Mouse (Mus musculus): ENCODE measurements around the gene H3f3b. TPM values are rescaled to one million over a fixed set of nuclear protein-coding genes. Genes with fewer than 3 reads are reported as not detected.

H3f3b gene
- polyA plus RNA-seq, 1 experiment: 161 TPM

DNA sequence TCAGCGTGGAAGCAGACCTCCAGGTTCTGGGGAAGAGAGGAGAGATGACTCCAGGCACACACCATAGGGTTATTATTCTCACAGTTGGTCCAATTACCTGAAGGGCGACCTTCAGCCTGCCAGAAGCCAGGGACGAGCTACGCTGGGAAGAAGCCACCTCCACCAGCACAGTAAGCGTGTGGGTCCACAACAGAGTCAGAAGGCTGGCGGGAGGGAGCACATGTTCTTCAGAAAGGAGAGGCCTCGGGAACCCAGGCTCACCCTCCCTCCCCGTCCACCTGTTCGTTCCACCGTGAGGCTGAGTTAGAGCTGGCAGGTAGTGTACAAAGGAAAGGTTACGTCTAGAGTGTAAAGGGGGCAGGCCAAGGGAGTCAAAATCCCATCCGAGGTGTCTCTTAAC is 37.6 kb upstream of the H3f3b start:
- H3K4me1 ChIP-seq (ENCODE audit: control insufficient read depth, insufficient read depth, insufficient read length): no peaks in the 10 kb centered on the region
- peaks cover 44% of the 10 kb centered on the region for H3K36me3 ChIP-seq (ENCODE audit: control insufficient read depth, insufficient read depth, low read length)
- H3K27ac ChIP-seq (ENCODE audit: insufficient read depth, low read length): no peak overlapping the region
- no peak overlapping the region for H3K4me3 ChIP-seq (ENCODE audit: extremely low read depth, insufficient read depth, insufficient read length)
- 93% methylated on average over 12 of the region's 12 CpGs for WGBS
- no peaks in the 10 kb centered on the region for H3K27me3 ChIP-seq (ENCODE audit: control insufficient read depth, insufficient read depth, low read length)
- no peak for DNase-seq (ENCODE audit: low read depth in 1 of 2, low spot score in 2 of 2)
- no peak for TF ChIP-seq POLR2A (IDR thresholded peaks at IDR 0.05; ENCODE audit: low read depth, low read length)
- no peak for TF ChIP-seq CTCF (IDR thresholded peaks at IDR 0.05; ENCODE audit: extremely low read depth, insufficient read depth, insufficient read length, insufficient replicate concordance)

DNA sequence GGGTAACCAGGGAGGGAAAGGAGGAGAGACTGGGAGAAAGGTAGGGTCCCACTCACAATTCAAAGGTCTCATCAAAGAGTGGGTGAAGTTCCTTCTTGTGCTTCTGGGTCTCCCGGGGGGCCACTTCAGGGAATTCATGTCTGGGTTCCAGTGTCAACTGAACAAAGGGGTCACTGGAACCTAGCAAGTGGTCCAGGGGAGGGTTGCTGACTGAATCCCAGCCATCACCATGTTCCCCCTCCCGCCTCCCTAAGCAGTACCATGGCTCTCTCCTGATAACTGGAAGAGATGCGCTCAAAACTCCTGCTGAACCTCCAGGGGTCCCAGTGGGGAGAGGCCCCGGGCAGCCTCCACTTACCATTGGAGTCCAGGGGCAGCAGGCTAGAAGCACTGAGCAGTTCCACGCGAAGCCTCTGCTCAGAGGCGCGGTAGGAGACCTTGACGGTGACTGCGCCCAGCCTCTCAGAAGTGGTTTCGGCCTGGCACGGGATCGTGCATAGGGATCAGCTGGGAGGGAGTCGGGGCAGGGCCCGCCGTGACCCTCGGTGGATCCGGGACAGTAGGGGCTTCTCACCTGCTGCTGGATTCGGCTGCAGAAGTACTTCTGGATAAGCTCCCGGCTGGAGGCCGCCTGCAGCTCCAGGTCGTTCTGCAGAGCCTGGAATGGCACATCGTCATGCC is 36.6 kb upstream of the H3f3b start:
- H3K27me3 ChIP-seq (ENCODE audit: control insufficient read depth, insufficient read depth, low read length): no peaks in the 10 kb centered on the region
- no peak overlapping the region for H3K27ac ChIP-seq (ENCODE audit: insufficient read depth, low read length)
- 93% methylated on average over 23 of the region's 23 CpGs for WGBS
- no peak for DNase-seq (ENCODE audit: low read depth in 1 of 2, low spot score in 2 of 2)
- no peaks in the 10 kb centered on the region for H3K4me1 ChIP-seq (ENCODE audit: control insufficient read depth, insufficient read depth, insufficient read length)
- TF ChIP-seq CTCF (IDR thresholded peaks at IDR 0.05; ENCODE audit: extremely low read depth, insufficient read depth, insufficient read length, insufficient replicate concordance) (no peak), POLR2A (IDR thresholded peaks at IDR 0.05; ENCODE audit: low read depth, low read length) (no peak)
- peaks cover 44% of the 10 kb centered on the region for H3K36me3 ChIP-seq (ENCODE audit: control insufficient read depth, insufficient read depth, low read length)
- H3K4me3 ChIP-seq (ENCODE audit: extremely low read depth, insufficient read depth, insufficient read length): no peak overlapping the region

- WGBS: 80% methylated on average over 13 of the region's 13 CpGs
- peaks cover 46% of the 10 kb centered on the region for H3K36me3 ChIP-seq (ENCODE audit: control insufficient read depth, insufficient read depth, low read length)
- H3K27ac ChIP-seq (ENCODE audit: insufficient read depth, low read length): no peak overlapping the region
- TF ChIP-seq CTCF (IDR thresholded peaks at IDR 0.05; ENCODE audit: extremely low read depth, insufficient read depth, insufficient read length, insufficient replicate concordance) (no peak), POLR2A (IDR thresholded peaks at IDR 0.05; ENCODE audit: low read depth, low read length) (no peak)
- DNase-seq (ENCODE audit: low read depth in 1 of 2, low spot score in 2 of 2): no peak
- no peaks in the 10 kb centered on the region for H3K4me1 ChIP-seq (ENCODE audit: control insufficient read depth, insufficient read depth, insufficient read length)
- H3K27me3 ChIP-seq (ENCODE audit: control insufficient read depth, insufficient read depth, low read length): no peaks in the 10 kb centered on the region
- H3K4me3 ChIP-seq (ENCODE audit: extremely low read depth, insufficient read depth, insufficient read length): no peak overlapping the region
Measured at GRCm38 (mm10) chr11:116063562-116063961, 35.8 kb upstream of the H3f3b start.

DNA sequence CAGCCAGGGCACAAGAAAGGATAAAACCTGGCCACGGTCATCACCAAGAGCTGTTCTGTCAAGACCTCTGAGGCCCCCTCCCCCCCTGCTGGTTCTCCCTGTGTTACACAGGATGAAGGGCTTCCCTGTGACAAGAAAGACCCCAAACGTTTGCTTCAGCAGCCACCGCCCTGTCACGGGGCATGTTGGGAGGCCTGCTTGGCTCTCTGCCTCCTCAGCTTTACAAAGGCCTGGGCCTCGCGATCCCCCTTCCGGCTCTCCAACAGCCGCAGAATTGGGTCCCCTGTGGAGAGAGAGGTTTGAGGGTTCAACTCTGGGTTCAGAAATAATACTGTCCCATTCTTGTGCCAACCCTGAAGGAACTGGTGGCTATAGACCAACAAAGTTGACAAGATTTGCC is 34.8 kb upstream of the H3f3b start:
- H3K27ac ChIP-seq (ENCODE audit: insufficient read depth, low read length): no peak overlapping the region
- no peaks in the 10 kb centered on the region for H3K27me3 ChIP-seq (ENCODE audit: control insufficient read depth, insufficient read depth, low read length)
- peaks cover 46% of the 10 kb centered on the region for H3K36me3 ChIP-seq (ENCODE audit: control insufficient read depth, insufficient read depth, low read length)
- H3K4me1 ChIP-seq (ENCODE audit: control insufficient read depth, insufficient read depth, insufficient read length): no peaks in the 10 kb centered on the region
- WGBS: 82% methylated on average over 8 of the region's 8 CpGs
- no peak for DNase-seq (ENCODE audit: low read depth in 1 of 2, low spot score in 2 of 2)
- no peak overlapping the region for H3K4me3 ChIP-seq (ENCODE audit: extremely low read depth, insufficient read depth, insufficient read length)
- TF ChIP-seq POLR2A (IDR thresholded peaks at IDR 0.05; ENCODE audit: low read depth, low read length) (no peak), CTCF (IDR thresholded peaks at IDR 0.05; ENCODE audit: extremely low read depth, insufficient read depth, insufficient read length, insufficient replicate concordance) (no peak)

GRCm38 (mm10) chr11:116061641-116062415 is 34.1 kb upstream of the H3f3b start:
- H3K27me3 ChIP-seq (ENCODE audit: control insufficient read depth, insufficient read depth, low read length): no peaks in the 10 kb centered on the region
- no peak overlapping the region for H3K27ac ChIP-seq (ENCODE audit: insufficient read depth, low read length)
- peaks cover 51% of the 10 kb centered on the region for H3K36me3 ChIP-seq (ENCODE audit: control insufficient read depth, insufficient read depth, low read length)
- H3K4me3 ChIP-seq (ENCODE audit: extremely low read depth, insufficient read depth, insufficient read length): no peak overlapping the region
- DNase-seq (ENCODE audit: low read depth in 1 of 2, low spot score in 2 of 2): no peak
- H3K4me1 ChIP-seq (ENCODE audit: control insufficient read depth, insufficient read depth, insufficient read length): no peaks in the 10 kb centered on the region
- WGBS: 92% methylated on average over 13 of the region's 13 CpGs
- TF ChIP-seq POLR2A (IDR thresholded peaks at IDR 0.05; ENCODE audit: low read depth, low read length): no peak

DNA sequence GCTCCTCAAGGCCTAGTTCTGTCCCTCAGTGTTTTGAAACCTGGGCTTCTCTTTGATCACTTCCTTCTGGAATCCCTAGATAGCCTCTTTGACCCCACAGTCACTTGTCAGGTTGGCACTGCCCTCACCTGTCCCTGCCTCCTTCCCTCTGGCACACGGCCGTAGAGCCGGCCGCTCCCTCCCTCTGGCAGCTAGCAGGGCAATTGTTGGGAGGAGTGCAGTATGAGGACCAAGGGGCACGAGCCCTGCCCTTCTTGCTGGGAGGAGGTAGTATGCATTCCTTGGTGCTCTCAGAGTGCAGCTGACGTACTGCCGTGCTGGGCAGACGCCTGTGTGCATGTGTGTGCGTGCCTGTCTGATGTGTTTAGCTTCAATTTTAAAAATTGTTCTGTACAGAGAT is 32.8 kb upstream of the H3f3b start:
- no peak overlapping the region for H3K27ac ChIP-seq (ENCODE audit: insufficient read depth, low read length)
- no peaks in the 10 kb centered on the region for H3K4me1 ChIP-seq (ENCODE audit: control insufficient read depth, insufficient read depth, insufficient read length)
- 94% methylated on average over 9 of the region's 9 CpGs for WGBS
- H3K4me3 ChIP-seq (ENCODE audit: extremely low read depth, insufficient read depth, insufficient read length): no peak overlapping the region
- H3K27me3 ChIP-seq (ENCODE audit: control insufficient read depth, insufficient read depth, low read length): no peaks in the 10 kb centered on the region
- TF ChIP-seq POLR2A (IDR thresholded peaks at IDR 0.05; ENCODE audit: low read depth, low read length): no peak
- no peak for TF ChIP-seq CTCF (IDR thresholded peaks at IDR 0.05; ENCODE audit: extremely low read depth, insufficient read depth, insufficient read length, insufficient replicate concordance)
- no peak for DNase-seq (ENCODE audit: low read depth in 1 of 2, low spot score in 2 of 2)
- H3K36me3 ChIP-seq (ENCODE audit: control insufficient read depth, insufficient read depth, low read length): peaks cover 59% of the 10 kb centered on the region

DNA sequence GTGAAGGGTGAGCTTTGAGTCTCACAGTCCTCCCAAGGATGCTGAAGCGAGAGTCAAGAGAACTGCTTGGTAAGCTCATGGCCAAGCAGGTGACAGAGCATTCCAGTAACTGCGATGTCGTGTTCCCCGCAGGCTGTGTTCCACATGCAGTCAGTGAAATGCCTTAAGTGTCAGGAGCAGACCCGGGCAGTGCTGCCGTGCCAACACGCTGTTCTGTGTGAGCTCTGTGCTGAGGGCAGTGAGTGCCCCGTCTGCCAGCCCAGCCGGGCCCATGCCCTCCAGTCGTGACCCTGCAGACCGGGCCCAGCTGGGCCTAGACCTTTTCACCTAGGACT is 31.9 kb upstream of the H3f3b start:
- no peak for TF ChIP-seq POLR2A (IDR thresholded peaks at IDR 0.05; ENCODE audit: low read depth, low read length)
- no peak for TF ChIP-seq CTCF (IDR thresholded peaks at IDR 0.05; ENCODE audit: extremely low read depth, insufficient read depth, insufficient read length, insufficient replicate concordance)
- H3K27ac ChIP-seq (ENCODE audit: insufficient read depth, low read length): no peak overlapping the region
- no peak for DNase-seq (ENCODE audit: low read depth in 1 of 2, low spot score in 2 of 2)
- no peaks in the 10 kb centered on the region for H3K27me3 ChIP-seq (ENCODE audit: control insufficient read depth, insufficient read depth, low read length)
- H3K36me3 ChIP-seq (ENCODE audit: control insufficient read depth, insufficient read depth, low read length): peaks cover 59% of the 10 kb centered on the region
- H3K4me1 ChIP-seq (ENCODE audit: control insufficient read depth, insufficient read depth, insufficient read length): no peaks in the 10 kb centered on the region
- 95% methylated on average over 11 of the region's 11 CpGs for WGBS
- H3K4me3 ChIP-seq (ENCODE audit: extremely low read depth, insufficient read depth, insufficient read length): no peak overlapping the region

All from spleen, adult 2 months (tissue).